Mouse (Mus musculus) kidney, embryonic 14.5 days (tissue): ENCODE results near the gene Zfp423. TPM values are rescaled to one million over a fixed set of nuclear protein-coding genes. Genes with fewer than 3 reads are reported as not detected.
"Not testable (repeated sequence)": the region's sequence is repeated elsewhere in the genome, so short reads cannot be mapped to it uniquely, and the experiment has no call there.

ENCODE experiments used
- ATAC-seq: fragments of 200-750 bp; cut with Nextera tagmentation; 2 replicates; pipeline ENCODE4 v1.8.0; 2017; ENCODE audit warnings: moderate number of reproducible peaks, mild to moderate bottlenecking, moderate TSS enrichment, moderate library complexity; ENCODE audit not compliant: low FRiP score, low TSS enrichment
- H3K27ac ChIP-seq: fragments of 300-500 bp; sonication (generic); 2 replicates; pipeline ENCODE4 v1.5.1; 2014; ENCODE audit warnings: low read depth, mild to moderate bottlenecking, low read length, moderate library complexity, mixed read lengths
- H3K27me3 ChIP-seq: fragments of 300-500 bp; sonication (generic); 2 replicates; pipeline ENCODE4 v1.6.1; 2014; ENCODE audit warnings: mild to moderate bottlenecking, low read length; ENCODE audit not compliant: control insufficient read depth, insufficient read depth
- H3K36me3 ChIP-seq: fragments of 300-500 bp; sonication (generic); 2 replicates; pipeline ENCODE4 v1.6.1; 2014; ENCODE audit warnings: low read length, mixed read lengths; ENCODE audit not compliant: control insufficient read depth, insufficient read depth
- H3K4me1 ChIP-seq: fragments of 300-500 bp; sonication (generic); 2 replicates; pipeline ENCODE4 v1.6.1; 2014; ENCODE audit warnings: low read length, mixed read lengths; ENCODE audit not compliant: control insufficient read depth, insufficient read depth
- H3K4me2 ChIP-seq: fragments of 300-500 bp; sonication (generic); replicated peaks from 2 replicates; pipeline ENCODE4 v1.6.1; 2014; ENCODE audit warnings: low read depth, mild to moderate bottlenecking, low read length
- H3K4me3 ChIP-seq: fragments of 300-500 bp; sonication (generic); 2 replicates; pipeline ENCODE4 v1.5.1; 2014; ENCODE audit warnings: mild to moderate bottlenecking, low read length
- H3K9ac ChIP-seq: fragments of 300-500 bp; sonication (generic); 2 replicates; pipeline ENCODE4 v1.6.1; 2014; ENCODE audit warnings: low read depth, mild to moderate bottlenecking, low read length, moderate library complexity
- H3K9me3 ChIP-seq: fragments of 300-500 bp; sonication (generic); 2 replicates; pipeline ENCODE4 v1.6.1; 2016; ENCODE audit warnings: low read length; ENCODE audit not compliant: control insufficient read depth
- WGBS: fragments of 180-500 bp; shearing (Covaris S2); extraction: QIAGEN DNeasy Blood & Tissue Kit; methylation state at CpG from one replicate; pipeline ENCODE4 v1.1.7; 2014; 5-methylcytosine and 5-hydroxymethylcytosine counted together
- polyA plus RNA-seq: library from polyadenylated mRNA; unstranded; fragments of >200 nt; fragmentation: Nextera tagmentation; extraction: Ambion mirVana; gene quantifications from 2 replicates; pipeline ENCODE4 v1.2.1, GENCODE M21; 2014

Zfp423 gene
- polyA plus RNA-seq, 1 experiment from 2014 or later: 18.8 TPM

DNA sequence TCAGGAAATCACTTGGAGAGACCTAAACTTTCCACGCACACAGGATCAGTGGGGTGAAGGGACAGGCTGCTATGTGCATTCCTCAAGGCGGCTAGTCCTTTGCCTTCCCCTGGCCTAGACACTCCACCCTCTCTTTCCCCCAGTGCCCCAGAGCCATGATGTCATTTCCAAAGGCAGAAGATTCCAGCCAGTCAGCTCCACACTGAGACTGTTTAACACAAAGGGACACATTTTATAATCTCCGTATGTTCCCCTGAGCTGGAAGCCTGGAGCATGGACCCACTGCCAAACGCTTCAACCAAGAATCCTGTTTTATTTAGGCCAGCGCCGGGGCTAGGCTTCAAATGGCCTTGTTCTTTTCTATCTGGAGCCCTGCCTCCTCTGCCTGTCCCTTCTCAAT is 111.6 kb downstream of the Zfp423 start:
- Histone ChIP-seq H3K4me2 (no peak overlapping the region), H3K9me3 (no peaks in the 10 kb centered on the region), H3K36me3 (no peaks in the 10 kb centered on the region), H3K27me3 (no peaks in the 10 kb centered on the region), H3K27ac (no peak overlapping the region), H3K4me1 (0 out of 2 replicates have a peak, but pooled peaks cover 2% of the 10 kb centered on the region), H3K9ac (no peak overlapping the region), H3K4me3 (no peak overlapping the region)
- no peak for ATAC-seq
- WGBS: 81% methylated on average over 6 of the region's 6 CpGs

GRCm38 (mm10) chr8:87842096-87842495 is 117.3 kb downstream of the Zfp423 start:
- H3K4me2 ChIP-seq, ATAC-seq, H3K9me3 ChIP-seq, H3K4me3 ChIP-seq, H3K9ac ChIP-seq, H3K27me3 ChIP-seq, H3K36me3 ChIP-seq, H3K27ac ChIP-seq: not testable (repeated sequence)
- WGBS: 80% methylated on average over 11 of the region's 11 CpGs
- peaks cover 12% of the 10 kb centered on the region for H3K4me1 ChIP-seq

DNA sequence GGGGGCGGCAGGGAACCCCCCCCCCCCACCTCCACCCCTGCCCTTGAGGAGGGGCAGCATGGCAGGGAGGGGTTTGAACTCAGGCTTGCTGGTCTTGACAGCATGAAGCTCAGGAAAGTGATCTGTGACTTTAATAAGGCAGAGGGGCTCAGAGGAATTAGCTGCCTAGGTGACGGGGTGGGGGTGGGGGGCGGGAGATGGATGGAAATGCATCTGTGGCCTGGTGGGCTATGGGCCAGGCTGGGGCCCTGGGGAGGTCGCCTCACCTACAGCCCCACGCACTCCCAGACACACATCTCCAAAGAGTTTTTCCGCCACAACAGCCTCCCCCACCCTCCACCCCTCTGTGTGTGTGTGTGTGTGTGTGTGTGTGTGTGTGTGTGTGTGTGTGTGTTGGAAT is 122.1 kb downstream of the Zfp423 start:
- no peak; the same call in 1 of the 2 replicates for ATAC-seq
- H3K27ac ChIP-seq: peak overlapping the region; percentile 7; the same call in 1 of the 2 replicates
- H3K27me3 ChIP-seq: no peaks in the 10 kb centered on the region
- H3K9ac ChIP-seq: no peak overlapping the region
- no peaks in the 10 kb centered on the region for H3K9me3 ChIP-seq
- no peak overlapping the region for H3K4me3 ChIP-seq
- no peaks in the 10 kb centered on the region for H3K36me3 ChIP-seq
- peaks cover 60% of the 10 kb centered on the region for H3K4me1 ChIP-seq
- WGBS: 22% methylated on average over 6 of the region's 6 CpGs
- H3K4me2 ChIP-seq: peak overlapping the region; percentile 17; the same call in 1 of the 2 replicates

DNA sequence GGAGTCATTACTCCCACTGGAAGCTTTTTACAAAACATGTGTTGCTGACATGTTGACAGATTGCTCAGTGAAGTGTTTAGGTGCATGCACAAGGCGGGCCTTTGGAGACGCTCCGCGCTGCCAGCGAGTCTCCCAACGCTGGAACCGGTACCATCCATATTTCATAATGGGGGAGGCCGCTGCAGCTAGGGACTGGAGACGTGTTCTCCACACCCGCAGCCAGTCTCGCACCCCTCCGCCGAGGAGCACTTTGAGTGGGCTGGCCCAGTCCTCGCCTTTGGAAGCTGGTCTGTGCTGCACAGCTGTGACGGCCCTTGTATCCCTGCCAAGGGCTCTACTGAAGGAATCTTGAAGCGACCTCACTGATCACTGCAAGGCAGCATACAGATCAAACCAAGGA is 122.5 kb downstream of the Zfp423 start:
- 12% methylated on average over 16 of the region's 16 CpGs for WGBS
- H3K9ac ChIP-seq: no peak overlapping the region
- peak overlapping the region; percentile 17; the same call in 1 of the 2 replicates for H3K4me2 ChIP-seq
- H3K4me1 ChIP-seq: peaks cover 64% of the 10 kb centered on the region
- H3K27me3 ChIP-seq: no peaks in the 10 kb centered on the region
- peak; percentile 48; the same call in 1 of the 2 replicates for ATAC-seq
- peak overlapping the region; percentile 7; the same call in 1 of the 2 replicates for H3K27ac ChIP-seq
- no peak overlapping the region for H3K4me3 ChIP-seq
- H3K36me3 ChIP-seq: no peaks in the 10 kb centered on the region
- H3K9me3 ChIP-seq: no peaks in the 10 kb centered on the region

DNA sequence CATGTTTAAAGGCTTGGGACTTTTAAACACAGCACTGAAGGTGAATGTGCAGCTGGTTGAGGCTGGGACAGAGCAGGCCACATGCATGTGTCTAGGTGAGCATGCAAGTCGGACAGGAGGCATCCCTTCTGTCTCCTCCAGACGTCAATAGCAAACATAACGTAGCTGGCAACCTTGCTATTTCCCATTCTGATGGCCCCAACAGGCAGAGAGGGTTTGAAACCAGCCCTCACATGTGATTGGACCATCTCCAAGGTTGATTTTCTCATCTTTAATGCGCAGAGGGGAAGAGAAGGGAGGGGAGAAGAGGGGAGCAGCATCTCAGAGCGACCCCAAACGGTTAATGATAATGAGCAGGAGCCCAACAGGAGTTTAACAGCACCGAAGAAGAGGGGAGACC is 123.5 kb downstream of the Zfp423 start:
- H3K36me3 ChIP-seq: no peaks in the 10 kb centered on the region
- H3K9me3 ChIP-seq: no peaks in the 10 kb centered on the region
- WGBS: 23% methylated on average over 7 of the region's 7 CpGs
- peak overlapping the region; percentile 59; the same call in 1 of the 2 replicates for H3K27ac ChIP-seq
- ATAC-seq: no peak
- no peak overlapping the region for H3K9ac ChIP-seq
- no peaks in the 10 kb centered on the region for H3K27me3 ChIP-seq
- no peak overlapping the region; the same call in 1 of the 2 replicates for H3K4me2 ChIP-seq
- no peak overlapping the region for H3K4me3 ChIP-seq
- H3K4me1 ChIP-seq: peaks cover 73% of the 10 kb centered on the region

GRCm38 (mm10) chr8:87835411-87835821 is 124.0 kb downstream of the Zfp423 start:
- Histone ChIP-seq H3K4me2 (peak overlapping the region; percentile 6; the same call in 1 of the 2 replicates), H3K36me3 (no peaks in the 10 kb centered on the region), H3K4me3 (no peak overlapping the region), H3K4me1 (peaks cover 78% of the 10 kb centered on the region), H3K9ac (peak overlapping the region; percentile 24; the same call in 1 of the 2 replicates), H3K27ac (peak overlapping the region; percentile 59; the same call in 1 of the 2 replicates), H3K9me3 (no peaks in the 10 kb centered on the region), H3K27me3 (no peaks in the 10 kb centered on the region)
- WGBS: 8% methylated on average over 11 of the region's 11 CpGs
- 0 out of 2 replicates have a peak, but pooled peaks have one; percentile 17 for ATAC-seq

GRCm38 (mm10) chr8:87834656-87835055 is 124.7 kb downstream of the Zfp423 start:
- no peak for ATAC-seq
- Histone ChIP-seq H3K27me3 (no peaks in the 10 kb centered on the region), H3K9ac (no peak overlapping the region), H3K4me3 (no peak overlapping the region), H3K4me2 (no peak overlapping the region), H3K36me3 (no peaks in the 10 kb centered on the region), H3K4me1 (peaks cover 82% of the 10 kb centered on the region), H3K27ac (no peak overlapping the region), H3K9me3 (no peaks in the 10 kb centered on the region)
- 32% methylated on average over 5 of the region's 5 CpGs for WGBS

DNA sequence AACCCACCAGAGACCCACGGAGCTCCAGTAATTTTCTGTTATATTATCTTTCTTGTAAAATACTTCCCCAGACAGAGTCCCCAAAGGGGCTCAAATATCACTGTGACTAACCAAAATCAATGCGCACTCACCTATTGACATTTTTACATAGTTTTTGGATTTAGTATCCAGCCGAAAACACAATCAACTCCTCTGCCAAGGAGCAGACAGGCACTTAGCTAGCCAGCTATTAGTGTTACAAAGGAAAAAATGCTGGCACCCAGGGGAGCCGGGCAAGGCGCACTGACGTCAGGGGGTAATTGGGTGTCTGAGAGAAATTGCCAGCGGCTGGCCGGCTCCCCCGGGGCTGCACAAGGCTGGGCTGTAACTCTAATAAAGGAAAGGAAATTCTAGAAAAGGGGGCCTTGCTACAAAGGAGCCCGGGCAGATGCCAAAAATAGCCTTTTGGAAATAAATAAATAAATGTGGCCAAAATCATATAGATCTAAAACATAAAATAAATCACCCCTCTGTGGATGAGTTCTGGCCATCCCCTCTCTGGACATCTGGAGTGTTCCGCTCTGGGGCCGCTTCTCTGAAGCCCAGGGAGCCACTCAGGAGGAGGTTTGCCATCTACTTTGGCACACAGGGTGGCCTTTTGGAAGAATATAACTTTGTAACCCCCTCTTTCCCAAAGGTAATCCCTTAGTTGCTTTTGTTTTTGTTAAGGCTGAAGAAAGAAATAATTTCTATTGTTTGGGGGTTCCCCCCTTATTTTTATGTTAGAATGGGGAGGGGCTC is 125.4 kb downstream of the Zfp423 start:
- H3K4me3 ChIP-seq: no peak overlapping the region
- H3K9ac ChIP-seq: no peak overlapping the region
- H3K9me3 ChIP-seq: no peaks in the 10 kb centered on the region
- no peaks in the 10 kb centered on the region for H3K27me3 ChIP-seq
- WGBS: 41% methylated on average over 12 of the region's 12 CpGs
- H3K27ac ChIP-seq: no peak overlapping the region
- no peak overlapping the region for H3K4me2 ChIP-seq
- ATAC-seq: no peak
- H3K4me1 ChIP-seq: peaks cover 82% of the 10 kb centered on the region
- H3K36me3 ChIP-seq: no peaks in the 10 kb centered on the region

GRCm38 (mm10) chr8:87833339-87833738 is 126.1 kb downstream of the Zfp423 start:
- H3K27me3 ChIP-seq: no peaks in the 10 kb centered on the region
- no peak overlapping the region for H3K4me3 ChIP-seq
- no peaks in the 10 kb centered on the region for H3K9me3 ChIP-seq
- ATAC-seq: no peak
- H3K4me2 ChIP-seq: no peak overlapping the region
- no peak overlapping the region; the same call in 1 of the 2 replicates for H3K9ac ChIP-seq
- H3K36me3 ChIP-seq: no peaks in the 10 kb centered on the region
- 58% methylated on average over 13 of the region's 13 CpGs for WGBS
- H3K4me1 ChIP-seq: peaks cover 82% of the 10 kb centered on the region
- no peak overlapping the region for H3K27ac ChIP-seq
